Mouse (Mus musculus): ENCODE results near the gene Sf3a3.

Sf3a3 gene

GRCm38 (mm10) chr4:124714545-124715481 is at the start of gene Sf3a3:
Gene Sf3a3, plus strand, starts transcription at chr4:124714776.
- DNase-seq = peak; percentile 93 to 95

- DNase-seq = no peak
These were observed 47.0 kb upstream of the Sf3a3 start for GRCm38 (mm10) chr4:124667476-124668033.

- no peak for DNase-seq
These were observed 46.5 kb upstream of the Sf3a3 start for GRCm38 (mm10) chr4:124668078-124668477.

- DNase-seq = no peak
These were observed 44.3 kb upstream of the Sf3a3 start for GRCm38 (mm10) chr4:124670232-124670631.

- no peak for DNase-seq
These were observed 43.0 kb upstream of the Sf3a3 start for GRCm38 (mm10) chr4:124671583-124671982.

- peak; percentile 66 to 68 for DNase-seq
These were observed 41.9 kb upstream of the Sf3a3 start for GRCm38 (mm10) chr4:124672347-124673320.

GRCm38 (mm10) chr4:124674334-124675032 is 40.1 kb upstream of the Sf3a3 start:
- DNase-seq = peak in 1 of 2 experiments; percentile 15

GRCm38 (mm10) chr4:124675037-124675436 is 39.5 kb upstream of the Sf3a3 start:
- peak; percentile 63 to 82 for DNase-seq

GRCm38 (mm10) chr4:124675958-124676357 is 38.6 kb upstream of the Sf3a3 start:
- no peak for DNase-seq

GRCm38 (mm10) chr4:124682270-124682669 is 32.3 kb upstream of the Sf3a3 start:
- DNase-seq = no peak

- peak; percentile 31 to 52 for DNase-seq
These were observed 31.1 kb upstream of the Sf3a3 start for GRCm38 (mm10) chr4:124683474-124683873.

- no peak for DNase-seq
These were observed 29.6 kb upstream of the Sf3a3 start for GRCm38 (mm10) chr4:124685004-124685403.

- no peak for DNase-seq
These were observed 29.1 kb upstream of the Sf3a3 start for GRCm38 (mm10) chr4:124685453-124685852.

- no peak for DNase-seq
These were observed 28.6 kb upstream of the Sf3a3 start for GRCm38 (mm10) chr4:124685897-124686402.

- no peak for DNase-seq
These were observed 23.1 kb upstream of the Sf3a3 start for GRCm38 (mm10) chr4:124691455-124691854.

- DNase-seq = no peak
These were observed 22.1 kb upstream of the Sf3a3 start for GRCm38 (mm10) chr4:124692416-124692861.

- peak; percentile 85 to 89 for DNase-seq
These were observed 21.3 kb upstream of the Sf3a3 start, which contains the start of gene Utp11 for GRCm38 (mm10) chr4:124693135-124693894. Gene Utp11, minus strand, starts transcription at chr4:124693600.

- no peak for DNase-seq
These were observed 20.0 kb upstream of the Sf3a3 start for GRCm38 (mm10) chr4:124694572-124694971.

- DNase-seq = no peak
These were observed 18.6 kb upstream of the Sf3a3 start for GRCm38 (mm10) chr4:124695786-124696516.

- no peak for DNase-seq
These were observed 14.8 kb upstream of the Sf3a3 start for GRCm38 (mm10) chr4:124699791-124700190.
